Mouse (Mus musculus) thymus, adult 2 months (tissue): Measurements from ENCODE around the gene Chmp1a. TPM values are rescaled to one million over a fixed set of nuclear protein-coding genes. Genes with fewer than 3 reads are reported as not detected.

Experiments used
- DNase-seq: peaks from one replicate; pipeline ENCODE4 v3.0.0; 2021
- H3K27ac ChIP-seq: fragments of 200-500 bp; 2 replicates; pipeline ENCODE4 v1.5.1; 2012; ENCODE audit warnings: low read length, control low read depth; ENCODE audit not compliant: control insufficient read depth, insufficient read depth
- H3K27me3 ChIP-seq: fragments of 200-500 bp; 2 replicates; pipeline ENCODE4 v1.6.1; 2012; ENCODE audit warnings: mild to moderate bottlenecking, low read length, moderate library complexity, mixed read lengths; ENCODE audit not compliant: control insufficient read depth, insufficient read depth
- H3K36me3 ChIP-seq: fragments of 200-500 bp; 2 replicates; pipeline ENCODE4 v1.6.1; 2012; ENCODE audit warnings: mild to moderate bottlenecking, low read length, moderate library complexity; ENCODE audit not compliant: control insufficient read depth, insufficient read depth
- H3K4me1 ChIP-seq: fragments of 200-500 bp; replicated peaks from 2 replicates; pipeline ENCODE4 v1.6.1; 2012; ENCODE audit warnings: low read length; ENCODE audit not compliant: control insufficient read depth, insufficient read depth
- H3K4me3 ChIP-seq: fragments of 200-500 bp; 2 replicates; pipeline ENCODE4 v1.5.1; 2012; ENCODE audit warnings: mild to moderate bottlenecking, low read length, control low read depth, moderate library complexity; ENCODE audit not compliant: control insufficient read depth, insufficient read depth
- CTCF ChIP-seq: fragments of 200-500 bp; IDR thresholded peaks from 2 replicates; pipeline ENCODE4 v1.5.1; 2012; ENCODE audit warnings: mild to moderate bottlenecking, control low read depth, low read length, moderate library complexity, borderline replicate concordance; ENCODE audit not compliant: control insufficient read depth, poor library complexity, insufficient read depth; ENCODE audit errors: extremely low read depth
- POLR2A ChIP-seq: fragments of 200-500 bp; IDR thresholded peaks from 2 replicates; pipeline ENCODE4 v1.6.1; 2012; ENCODE audit warnings: mild to moderate bottlenecking, low read length, control low read depth, moderate library complexity; ENCODE audit not compliant: control insufficient read depth, poor library complexity, insufficient read depth; ENCODE audit errors: extremely low read depth
- WGBS: fragments of 180-500 bp; shearing (Covaris S2); methylation state at CpG from one replicate; pipeline ENCODE4 v1.1.7; 2018; 5-methylcytosine and 5-hydroxymethylcytosine counted together
- polyA plus RNA-seq: library from polyadenylated mRNA; depleted of rRNA; stranded (reverse); fragments of >200 nt; gene quantifications from 2 replicates; pipeline ENCODE4 v1.2.3, GENCODE M21; 2012; rRNA removed

Chmp1a gene
- polyA plus RNA-seq, 1 experiment: 122 TPM

DNA sequence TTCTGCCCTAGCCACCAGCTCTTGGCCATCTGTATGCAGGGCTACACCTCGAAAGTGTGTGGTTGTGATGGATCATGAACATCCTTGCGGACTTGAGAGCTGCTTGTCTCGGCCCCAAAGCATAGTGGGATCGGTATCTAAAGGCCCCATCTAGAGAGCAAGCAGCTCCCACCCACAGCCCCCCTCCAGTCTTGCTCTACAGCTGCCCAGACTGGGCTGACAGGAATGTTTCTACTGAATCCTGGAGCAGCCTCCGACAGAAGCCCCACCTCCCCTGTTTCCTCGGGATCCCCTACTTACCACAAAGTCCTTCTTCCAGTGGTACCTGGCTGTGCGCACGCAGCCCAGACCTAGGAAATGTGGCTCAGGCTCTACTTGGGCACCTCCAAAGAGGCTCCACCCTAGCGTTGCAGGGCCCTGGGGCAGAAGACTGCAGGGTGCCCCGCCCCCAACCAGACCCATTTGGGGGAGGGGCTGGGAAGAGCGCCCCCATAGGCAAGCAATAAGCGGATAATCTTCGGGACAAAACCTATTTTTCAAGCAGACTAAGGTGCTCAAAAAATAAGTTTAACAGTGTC is 54.6 kb downstream of the Chmp1a start, which contains the start of gene Sult5a1:
Sult5a1 (minus strand) TSS at position 428 of the 578 bp plus-strand sequence.
- no peak within 1 kb of the TSS for H3K27ac ChIP-seq
- no peaks in the 10 kb centered on the region for H3K27me3 ChIP-seq
- no peaks in the 10 kb centered on the region for H3K36me3 ChIP-seq
- H3K4me3 ChIP-seq: no peak within 1 kb of the TSS
- DNase-seq: no peak
- 71% methylated on average over 13 of the region's 13 CpGs for WGBS
- H3K4me1 ChIP-seq: peaks cover 7% of the 10 kb centered on the region
- TF ChIP-seq POLR2A (no peak), CTCF (no peak)

DNA sequence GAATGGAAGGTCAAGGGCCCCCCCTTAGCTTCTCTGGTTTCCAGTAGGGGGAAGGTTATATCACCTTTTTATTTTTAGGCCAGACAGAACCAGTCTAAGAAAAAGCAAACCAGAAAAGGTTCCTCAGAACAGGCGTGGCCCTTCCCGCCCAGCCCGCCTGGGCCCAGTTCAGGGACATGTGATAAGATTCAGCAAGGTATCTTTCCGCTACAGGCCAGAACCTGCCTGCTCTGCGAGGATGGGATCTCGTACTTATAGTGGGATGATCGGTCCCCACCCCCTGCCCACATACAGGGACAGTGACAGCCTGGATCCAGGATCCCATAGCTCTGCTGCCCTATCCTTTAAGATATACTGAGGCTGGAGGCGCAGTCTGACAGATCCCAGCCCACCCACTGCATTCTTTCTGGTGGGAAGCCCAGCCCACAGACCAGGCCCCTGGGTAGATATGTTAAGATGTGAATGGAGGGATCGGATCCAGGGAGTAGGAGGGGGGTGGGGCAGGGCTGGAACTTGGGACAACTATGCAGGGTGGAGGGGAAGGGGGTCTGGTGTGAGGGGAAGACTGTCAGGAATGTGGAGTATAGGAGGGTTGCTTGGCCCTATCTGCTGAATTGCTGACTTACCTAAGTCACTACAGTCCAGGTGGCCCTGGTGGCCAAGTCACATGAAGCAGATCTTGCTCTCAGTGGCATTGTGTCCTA is 56.3 kb downstream of the Chmp1a start:
- no peak for DNase-seq
- WGBS: 92% methylated on average over 9 of the region's 9 CpGs
- TF ChIP-seq POLR2A (no peak), CTCF (no peak)
- Histone ChIP-seq H3K36me3 (no peaks in the 10 kb centered on the region), H3K4me3 (no peak overlapping the region), H3K27ac (no peak overlapping the region), H3K4me1 (no peaks in the 10 kb centered on the region; the same call in 1 of the 2 replicates), H3K27me3 (no peaks in the 10 kb centered on the region)

DNA sequence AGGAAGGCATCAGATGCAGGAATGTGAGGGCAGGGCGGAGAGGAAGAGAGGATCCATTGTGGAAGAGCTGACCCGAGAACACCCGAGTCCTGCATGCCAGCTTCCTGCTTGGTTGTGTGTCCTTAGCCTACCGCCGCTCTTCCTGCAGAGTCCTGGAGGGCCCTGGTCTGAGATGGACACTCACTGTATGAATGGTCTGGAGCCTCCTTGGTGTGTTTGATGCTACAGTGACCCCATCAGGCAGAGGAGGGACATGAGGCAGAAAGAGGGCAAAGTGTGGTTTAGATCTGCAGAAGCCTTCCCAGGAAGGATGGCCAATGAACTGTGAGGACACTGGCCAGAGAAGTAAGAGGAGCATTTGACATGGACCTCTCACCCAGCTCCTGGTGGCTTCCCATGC is 57.4 kb downstream of the Chmp1a start:
- Histone ChIP-seq H3K4me1 (no peaks in the 10 kb centered on the region; the same call in 1 of the 2 replicates), H3K27me3 (no peaks in the 10 kb centered on the region), H3K36me3 (no peaks in the 10 kb centered on the region), H3K27ac (no peak overlapping the region), H3K4me3 (no peak overlapping the region)
- DNase-seq: no peak
- WGBS: 93% methylated on average over 5 of the region's 5 CpGs
- TF ChIP-seq CTCF (no peak), POLR2A (no peak)

Other genes with a start within 250 kb of the Chmp1a start
- 118 and 145 TPM in 2 replicates for gene Ankrd11, start 170.5 kb downstream of the Chmp1a start, polyA plus RNA-seq
- 126 and 145 TPM in 2 replicates for gene Spg7, start 149.8 kb downstream of the Chmp1a start, polyA plus RNA-seq
- gene Rpl13, start 110.4 kb downstream of the Chmp1a start, polyA plus RNA-seq: 3,303 and 3,543 TPM in 2 replicates
- 2.1 and 3.1 TPM in 2 replicates for gene Cpne7, start 95.4 kb downstream of the Chmp1a start, polyA plus RNA-seq
- 12.4 and 17.5 TPM in 2 replicates for gene Sult5a1, start 54.4 kb downstream of the Chmp1a start, polyA plus RNA-seq
- 4.5 and 13.2 TPM in 2 replicates for gene Dpep1, start 26.5 kb downstream of the Chmp1a start, polyA plus RNA-seq
- gene Spata33, start 69 bp upstream of the Chmp1a start, polyA plus RNA-seq: 0.66 and 1.1 TPM in 2 replicates
- gene Cdk10, start 12.1 kb upstream of the Chmp1a start, polyA plus RNA-seq: 63.4 and 70.8 TPM in 2 replicates
- 27.6 and 34.0 TPM in 2 replicates for gene Spata2l, start 23.5 kb upstream of the Chmp1a start, polyA plus RNA-seq
- 75.5 and 82.4 TPM in 2 replicates for gene Zfp276, start 41.4 kb upstream of the Chmp1a start, polyA plus RNA-seq
- 151 and 152 TPM in 2 replicates for gene Vps9d1, start 41.6 kb upstream of the Chmp1a start, polyA plus RNA-seq
- 84.5 and 97.2 TPM in 2 replicates for gene Fanca, start 105.8 kb upstream of the Chmp1a start, polyA plus RNA-seq
- gene Spire2, start 120.0 kb upstream of the Chmp1a start, polyA plus RNA-seq: 2.1 and 2.5 TPM in 2 replicates
- 256 and 261 TPM in 2 replicates for gene Tcf25, start 161.0 kb upstream of the Chmp1a start, polyA plus RNA-seq
- 0.34 and 0.46 TPM in 2 replicates for gene Mc1r, start 194.3 kb upstream of the Chmp1a start, polyA plus RNA-seq
- gene Tubb3, start 198.7 kb upstream of the Chmp1a start, polyA plus RNA-seq: 19.4 and 31.5 TPM in 2 replicates
- 31.1 and 32.6 TPM in 2 replicates for gene Def8, start 210.8 kb upstream of the Chmp1a start, polyA plus RNA-seq